Comparison of ENCODE assay signal across 20 mouse cellular contexts in genomic region chr17:86973097-86973496, GRCm38 (mm10). TPM values are rescaled to one million over a fixed set of nuclear protein-coding genes. Genes with fewer than 3 reads are reported as not detected.
"Had no signal": no experiment of that assay in that cellular context is flagged by ENCODE, and none has a peak within 500 bp of the region (broad histone marks: within the 10 kb centered on the region; RNA-seq: fewer than 3 reads in every experiment).

No protein-coding gene starts in this region.

- H3K9me3 ChIP-seq: limb, embryonic 12.5 days; midbrain, embryonic 10.5 days; neural tube, embryonic 15.5 days; stomach, embryonic 15.5 days had no signal

- H3K9ac ChIP-seq: limb, embryonic 12.5 days; liver, embryonic 14.5 days; neural tube, embryonic 15.5 days; stomach, embryonic 15.5 days had no signal

- DNase-seq: kidney, adult 11 months; kidney, postnatal 10 days; kidney, postnatal 4 days; midbrain, embryonic 14.5 days; spleen, adult 18-20 months; thymus, adult 2 months; thymus, postnatal 25 days had no signal

- H3K27ac ChIP-seq: layer of hippocampus, adult 2 months; limb, embryonic 12.5 days; liver, embryonic 14.5 days; midbrain, embryonic 10.5 days; neural tube, embryonic 15.5 days; stomach, embryonic 15.5 days had no signal

- H3K4me3 ChIP-seq: layer of hippocampus, adult 2 months; limb, embryonic 12.5 days; midbrain, embryonic 10.5 days; myocyte; neural tube, embryonic 15.5 days; stomach, embryonic 15.5 days had no signal

- H3K4me2 ChIP-seq: limb, embryonic 12.5 days; neural tube, embryonic 15.5 days; stomach, embryonic 15.5 days had no signal

- H3K27me3 ChIP-seq: limb, embryonic 12.5 days; neural tube, embryonic 15.5 days; stomach, embryonic 15.5 days had no signal

RNA-seq across cellular contexts. Expression of gene Atp6v1e2, which starts 25.4 kb away (rescaled TPM):
- total RNA-seq: layer of hippocampus, adult 2 months; left cerebral cortex, postnatal 36 days had no signal
- polyA plus RNA-seq: kidney, embryonic 14.5 days; limb, embryonic 12.5 days; liver, embryonic 14.5 days; lung, embryonic 16.5 days; midbrain, embryonic 10.5 days; midbrain, embryonic 14.5 days; myocyte; neural tube, embryonic 11.5 days; neural tube, embryonic 15.5 days; stomach, embryonic 15.5 days; thymus, adult 2 months; urinary bladder, adult 2 months had no signal

RNA-seq across cellular contexts. Expression of gene Tmem247, which starts 55.9 kb away (rescaled TPM):
- total RNA-seq: layer of hippocampus, adult 2 months; layer of hippocampus, postnatal 10 days; left cerebral cortex, postnatal 36 days had no signal
- polyA plus RNA-seq: kidney, embryonic 14.5 days; limb, embryonic 12.5 days; liver, embryonic 14.5 days; lung, embryonic 16.5 days; midbrain, embryonic 10.5 days; midbrain, embryonic 14.5 days; myocyte; neural tube, embryonic 11.5 days; neural tube, embryonic 15.5 days; stomach, embryonic 15.5 days; thymus, adult 2 months; urinary bladder, adult 2 months had no signal
